Mouse (Mus musculus) skeletal muscle tissue, adult 2 months (tissue): ENCODE measurements around the gene BC030867.

ENCODE experiments used
- DNase-seq: peaks from one replicate; pipeline ENCODE4 v3.0.0-alpha.2; 2012; ENCODE audit warnings: low read depth, low spot score

BC030867 gene

GRCm38 (mm10) chr11:102221243-102221953 lies 27.3 kb upstream of the BC030867 start:
- DNase-seq = no peak

GRCm38 (mm10) chr11:102221954-102222351 lies 26.7 kb upstream of the BC030867 start:
- no peak for DNase-seq

DNA sequence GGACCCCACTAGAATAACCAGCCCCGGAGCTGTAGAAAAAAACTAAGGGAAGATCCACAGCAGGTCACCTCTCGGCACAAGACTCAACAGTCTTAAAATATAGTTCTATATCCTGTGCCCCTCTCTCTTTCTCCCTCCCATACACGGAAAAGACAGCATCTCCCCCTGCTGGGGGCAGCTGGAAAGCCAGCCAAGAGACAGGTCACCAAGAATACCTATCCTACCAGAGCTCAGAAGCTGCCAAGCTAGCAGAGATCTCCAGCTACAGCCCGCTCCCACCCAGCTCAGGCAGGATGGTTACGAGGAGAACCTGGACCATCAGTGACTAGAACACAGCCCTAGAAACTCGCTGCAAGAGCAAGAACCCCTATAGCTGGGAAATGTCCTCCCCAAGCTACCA lies 25.5 kb upstream of the BC030867 start:
- DNase-seq = no peak

DNA sequence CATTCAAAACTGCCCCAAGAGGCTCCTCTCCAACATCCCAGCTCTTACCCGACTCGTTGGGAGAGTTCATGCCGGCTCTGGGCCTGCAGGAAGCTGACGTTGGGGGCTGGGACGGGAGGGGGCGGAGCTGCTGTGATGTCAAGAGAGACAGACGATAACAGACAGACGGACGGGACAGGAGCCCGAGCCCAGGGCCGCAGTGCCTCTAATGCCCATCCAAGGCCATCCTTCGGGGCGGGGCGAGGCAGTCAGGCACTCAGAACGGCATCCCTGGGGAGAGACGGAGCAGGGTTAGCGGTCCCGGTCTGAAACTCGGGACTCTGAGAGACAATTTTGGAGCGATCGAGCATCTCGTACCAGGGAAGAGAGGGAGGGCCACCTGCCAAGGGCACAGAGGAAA lies 24.0 kb upstream of the BC030867 start:
- DNase-seq = no peak

- DNase-seq = no peak
These were observed 23.5 kb upstream of the BC030867 start for GRCm38 (mm10) chr11:102225221-102225620.

GRCm38 (mm10) chr11:102226067-102226978 lies 22.4 kb upstream of the BC030867 start:
- no peak for DNase-seq

- DNase-seq = no peak
These were observed 21.2 kb upstream of the BC030867 start for GRCm38 (mm10) chr11:102227270-102228190.

DNA sequence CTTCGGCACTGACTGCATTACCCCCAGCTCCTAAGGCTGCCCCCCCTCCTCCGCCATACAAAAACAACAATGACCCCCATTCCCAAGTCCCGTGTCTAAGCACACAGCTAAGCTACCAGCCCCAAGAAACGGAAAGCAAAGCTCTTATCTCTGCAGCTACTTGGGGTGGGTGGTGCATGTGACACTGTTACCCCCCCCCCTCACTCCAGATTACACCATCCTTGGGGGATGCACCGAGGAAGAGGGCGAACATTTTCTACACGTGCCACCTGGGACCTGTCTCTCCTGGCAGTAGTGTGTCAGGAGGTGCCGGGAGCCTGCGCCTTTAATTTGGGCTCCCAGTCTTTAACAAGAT lies 20.5 kb upstream of the BC030867 start:
- DNase-seq = no peak

GRCm38 (mm10) chr11:102228646-102229268 lies 19.9 kb upstream of the BC030867 start:
- no peak for DNase-seq

GRCm38 (mm10) chr11:102229331-102229953 lies 19.2 kb upstream of the BC030867 start:
- DNase-seq = no peak

DNA sequence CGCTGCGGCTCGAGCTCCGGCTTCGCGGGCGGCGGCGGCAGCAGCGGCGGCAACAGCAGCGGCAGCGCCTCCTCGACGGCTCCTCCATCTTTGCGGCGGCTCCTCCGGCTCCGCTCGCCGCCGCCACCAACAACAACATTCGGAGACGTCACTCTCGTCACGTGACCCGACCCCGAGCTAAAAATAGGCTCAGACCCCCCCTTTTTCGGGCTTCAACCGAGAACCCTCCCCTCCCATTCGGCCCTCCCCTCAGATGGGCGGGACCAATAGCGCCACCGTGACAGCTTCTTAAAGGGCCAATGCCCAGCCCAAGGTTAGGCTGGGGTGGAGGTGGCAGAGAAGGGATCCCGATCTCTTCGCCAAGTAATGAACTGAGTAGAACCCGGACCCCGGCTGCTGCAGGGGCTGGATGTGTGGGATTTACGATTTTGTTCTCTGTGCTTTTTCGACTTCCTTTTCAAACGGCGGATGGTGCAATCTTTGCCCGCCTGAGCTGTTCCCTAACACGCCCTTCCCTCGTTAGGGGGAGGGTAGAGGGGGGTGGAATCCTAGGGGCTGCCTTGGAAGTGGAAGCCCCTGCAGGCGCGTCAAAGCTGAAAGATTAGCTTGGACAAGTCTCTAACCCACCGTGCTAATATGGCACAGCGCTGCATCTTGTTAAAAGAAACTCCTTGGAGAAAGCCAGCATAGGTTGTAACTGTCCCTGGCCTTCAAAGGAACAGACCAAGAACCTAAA lies 18.5 kb upstream of the BC030867 start, which contains the start of gene Hdac5:
Hdac5 (minus strand) TSS at position 161 of the 736 bp plus-strand sequence.
- peak; percentile 97 for DNase-seq

DNA sequence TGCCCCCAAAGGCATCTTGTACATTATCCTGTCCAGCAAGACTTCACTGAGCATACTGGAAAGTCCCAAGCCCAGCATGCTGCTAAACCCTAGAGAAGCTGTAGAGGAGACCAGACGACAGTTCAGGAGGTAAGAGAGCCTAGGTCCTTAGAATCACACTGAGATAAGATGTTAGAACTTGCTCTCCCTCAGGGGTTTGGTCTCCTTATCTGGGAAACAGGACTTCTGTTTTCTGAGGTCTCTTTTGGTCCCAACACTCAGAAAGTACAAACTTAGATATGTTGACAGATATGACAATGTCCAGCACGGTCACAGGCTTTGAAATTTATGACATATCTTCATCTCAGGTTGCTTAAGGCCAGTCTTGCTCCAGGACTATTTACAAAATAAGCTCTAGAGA lies 12.7 kb upstream of the BC030867 start:
- no peak for DNase-seq

GRCm38 (mm10) chr11:102240636-102241035 lies 8.0 kb upstream of the BC030867 start:
- no peak for DNase-seq

GRCm38 (mm10) chr11:102241246-102241645 lies 7.4 kb upstream of the BC030867 start:
- no peak for DNase-seq

GRCm38 (mm10) chr11:102241874-102242273 lies 6.8 kb upstream of the BC030867 start:
- DNase-seq = no peak

GRCm38 (mm10) chr11:102244926-102245449 lies 3.7 kb upstream of the BC030867 start:
- DNase-seq = peak; percentile 34

- no peak for DNase-seq
These were observed 3.0 kb upstream of the BC030867 start for GRCm38 (mm10) chr11:102245581-102246272.

DNA sequence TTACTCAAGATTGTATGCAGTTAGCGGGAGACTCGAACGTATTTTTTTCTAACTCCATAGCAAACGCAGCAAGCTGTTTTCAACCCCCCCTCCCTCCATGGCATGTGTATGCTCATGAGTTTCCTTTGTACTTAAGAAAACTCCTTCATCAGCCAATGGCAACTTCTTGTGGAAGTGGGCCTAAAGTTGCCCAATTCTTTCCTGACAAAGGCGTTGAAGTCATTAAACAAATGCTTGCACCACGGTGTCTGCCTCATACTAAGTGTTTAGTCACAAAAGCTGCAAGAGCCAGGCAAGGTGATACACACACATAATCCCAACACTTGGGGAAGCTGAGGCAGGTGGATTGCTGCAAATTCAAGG lies 2.4 kb upstream of the BC030867 start:
- DNase-seq = no peak

- no peak for DNase-seq
These were observed 1.8 kb upstream of the BC030867 start for GRCm38 (mm10) chr11:102246871-102247270.
